Mouse (Mus musculus) layer of hippocampus, adult 18-20 months (tissue): ENCODE results near the gene Gm11037. TPM values are rescaled to one million over a fixed set of nuclear protein-coding genes. Genes with fewer than 3 reads are reported as not detected.

Source experiments
- DNase-seq, 2 experiments: peaks; one replicate each; pipeline ENCODE4 v3.0.0; 2022; ENCODE audit warnings: low spot score in 2 of 2
- total RNA-seq, 2 experiments: library from RNA; stranded (reverse); gene quantifications; 2 replicates each; pipeline ENCODE4 v1.2.3; 2021

Gene Gm11037
- total RNA-seq, 2 experiments from 2014 or later, result not detected

DNA sequence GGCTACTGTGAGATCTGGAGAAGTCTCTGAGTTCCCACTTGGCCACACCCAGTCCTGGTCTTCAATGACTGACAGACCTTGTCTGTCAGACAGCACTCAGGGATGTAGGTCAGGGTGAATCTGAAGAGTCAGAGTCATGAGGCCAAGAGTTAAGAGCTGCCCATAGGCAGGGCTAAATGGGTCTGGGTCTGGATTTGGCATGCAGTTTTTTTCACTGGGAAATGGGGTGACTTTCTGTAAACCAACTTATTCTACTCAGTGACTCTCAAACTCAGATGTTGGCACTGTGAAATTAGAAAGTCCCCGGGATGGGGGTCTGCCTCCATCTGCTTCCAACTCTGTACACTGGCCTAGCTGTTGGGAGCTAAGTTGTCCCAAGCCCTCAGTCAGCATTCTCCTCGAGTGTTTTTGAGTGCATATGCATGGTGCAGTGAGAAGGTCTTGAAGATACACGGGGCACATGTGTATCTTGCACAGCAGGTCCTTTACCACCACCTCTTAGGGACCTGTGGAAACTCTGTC, 4.6 kb upstream of the Gm11037 start:
- DNase-seq, result no peak

DNA sequence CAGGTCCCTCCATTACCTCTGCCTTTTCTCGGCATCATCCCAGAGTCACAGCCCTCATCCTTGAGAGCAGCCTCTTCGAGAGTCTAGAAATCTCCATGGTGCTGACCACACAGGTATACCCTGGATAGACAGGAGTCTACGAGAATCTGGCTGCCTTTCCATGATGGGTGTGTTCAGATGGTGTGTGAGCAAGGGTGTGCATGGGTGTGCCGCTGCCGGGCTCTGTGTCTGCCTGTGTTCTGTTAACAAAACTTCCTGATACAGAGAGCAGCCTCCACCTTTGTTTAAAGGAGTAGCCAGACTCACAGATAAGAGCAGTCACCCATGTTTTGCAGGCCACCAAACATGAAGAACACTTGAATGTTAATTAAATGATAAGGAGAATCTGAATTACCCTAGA, 3.5 kb upstream of the Gm11037 start:
- no peak for DNase-seq

- no peak for DNase-seq
Measured at GRCm38 (mm10) chr2:131130849-131131248, 2.4 kb upstream of the Gm11037 start.

- DNase-seq, result no peak
Measured at GRCm38 (mm10) chr2:131132111-131132888, 997 bp upstream of the Gm11037 start.

DNA sequence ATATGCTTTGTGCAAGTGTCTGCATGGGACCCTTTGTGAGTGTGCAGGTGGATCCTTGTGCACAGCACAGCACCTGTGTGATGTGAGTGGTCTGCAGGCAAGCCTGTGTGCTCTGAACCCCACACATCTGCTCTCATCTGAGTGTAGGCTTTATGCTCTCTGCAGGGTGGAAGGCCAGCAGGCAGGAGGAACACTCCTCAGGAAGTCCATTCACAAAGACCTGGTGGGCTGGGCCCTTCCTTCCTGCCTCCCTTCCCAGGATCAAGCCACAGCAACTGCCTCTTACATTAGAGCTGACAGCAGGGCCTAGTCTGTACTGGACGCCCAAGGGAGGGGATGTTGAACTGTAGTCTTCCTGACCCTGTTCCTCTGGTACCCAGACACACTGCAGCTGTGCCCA, 1.1 kb downstream of the Gm11037 start:
- no peak for DNase-seq

DNA sequence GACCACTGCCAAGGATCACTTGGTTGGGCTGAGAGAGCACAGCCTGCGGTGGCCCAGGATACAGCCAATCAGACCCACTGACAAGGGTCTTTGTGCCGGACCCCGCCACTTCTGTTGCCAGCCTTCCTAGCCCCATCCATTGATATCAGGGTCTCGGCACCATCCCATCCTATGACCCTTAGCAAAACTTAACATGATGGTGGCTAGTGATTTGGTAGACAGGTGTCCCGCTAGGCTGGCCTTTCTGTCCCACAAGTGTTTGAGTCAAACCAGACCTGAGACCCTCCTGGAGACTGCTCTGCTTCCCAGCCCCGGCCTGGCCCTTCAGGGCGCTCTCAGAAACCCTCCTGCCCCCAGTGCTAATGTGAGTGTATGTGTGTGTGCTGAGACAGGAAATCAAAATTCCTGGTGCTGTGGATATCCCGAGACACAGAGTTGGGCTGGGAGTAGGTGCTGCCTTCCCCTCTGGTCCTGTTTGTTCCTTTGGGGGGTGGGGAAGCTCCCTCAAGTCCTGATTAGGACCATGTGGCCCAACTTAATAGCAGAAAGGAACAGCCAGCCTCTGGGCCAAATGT, 1.6 kb downstream of the Gm11037 start:
- DNase-seq, result no peak

DNA sequence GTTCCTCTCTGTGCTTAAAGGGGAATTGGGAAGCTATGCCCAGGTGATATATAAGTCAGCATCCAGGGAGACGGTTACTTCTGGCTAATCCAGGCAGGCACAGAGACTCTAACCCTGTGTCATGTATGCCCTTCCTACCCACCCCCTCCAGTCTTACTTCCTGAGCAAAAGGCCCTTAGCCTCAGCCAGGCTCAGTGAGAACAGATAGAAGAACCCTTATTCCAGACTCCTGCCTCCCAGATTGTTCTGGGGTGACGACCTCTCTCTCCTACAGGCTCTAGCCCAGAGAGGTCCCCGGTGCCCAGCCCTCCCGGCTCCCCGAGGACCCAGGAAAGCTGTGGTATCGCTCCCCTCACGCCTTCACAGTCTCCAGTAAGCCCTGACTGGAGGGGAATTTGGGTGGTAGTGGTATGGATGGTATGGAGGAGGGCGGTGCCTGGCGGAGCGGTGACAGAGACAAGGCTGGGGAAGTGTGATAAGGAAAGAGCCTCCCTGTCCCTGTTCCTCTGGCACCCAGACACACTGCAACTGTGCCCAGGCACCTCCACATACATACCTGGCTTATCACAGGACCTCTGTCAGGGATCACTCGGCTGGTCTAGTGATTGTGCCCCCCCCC, 2.3 kb downstream of the Gm11037 start:
- no peak for DNase-seq

DNA sequence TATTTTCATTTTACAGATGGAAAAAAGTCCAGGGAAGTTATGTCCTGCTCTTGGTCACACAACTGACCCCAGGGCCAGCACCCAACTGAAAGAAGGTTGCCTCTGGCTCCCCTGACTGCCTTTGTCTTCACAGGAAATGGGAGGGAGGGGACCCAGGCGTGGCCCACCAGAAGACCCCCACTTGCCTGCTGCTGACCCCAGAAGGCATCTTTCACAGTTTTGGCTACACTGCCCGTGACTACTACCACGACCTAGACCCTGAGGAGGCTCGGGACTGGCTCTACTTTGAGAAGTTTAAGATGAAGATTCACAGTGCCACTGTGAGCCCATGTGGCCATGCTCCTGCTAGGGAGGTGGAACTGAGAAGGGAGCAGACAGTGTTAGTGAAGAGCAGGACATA, 5.0 kb downstream of the Gm11037 start:
- no peak for DNase-seq

- DNase-seq, result no peak
Measured at GRCm38 (mm10) chr2:131138760-131139159, 5.5 kb downstream of the Gm11037 start.

- DNase-seq, result no peak
Measured at GRCm38 (mm10) chr2:131139287-131139686, 6.0 kb downstream of the Gm11037 start.

- DNase-seq, result no peak
Measured at GRCm38 (mm10) chr2:131139886-131140532, 6.7 kb downstream of the Gm11037 start.

- no peak for DNase-seq
Measured at GRCm38 (mm10) chr2:131140533-131140905, 7.2 kb downstream of the Gm11037 start.

DNA sequence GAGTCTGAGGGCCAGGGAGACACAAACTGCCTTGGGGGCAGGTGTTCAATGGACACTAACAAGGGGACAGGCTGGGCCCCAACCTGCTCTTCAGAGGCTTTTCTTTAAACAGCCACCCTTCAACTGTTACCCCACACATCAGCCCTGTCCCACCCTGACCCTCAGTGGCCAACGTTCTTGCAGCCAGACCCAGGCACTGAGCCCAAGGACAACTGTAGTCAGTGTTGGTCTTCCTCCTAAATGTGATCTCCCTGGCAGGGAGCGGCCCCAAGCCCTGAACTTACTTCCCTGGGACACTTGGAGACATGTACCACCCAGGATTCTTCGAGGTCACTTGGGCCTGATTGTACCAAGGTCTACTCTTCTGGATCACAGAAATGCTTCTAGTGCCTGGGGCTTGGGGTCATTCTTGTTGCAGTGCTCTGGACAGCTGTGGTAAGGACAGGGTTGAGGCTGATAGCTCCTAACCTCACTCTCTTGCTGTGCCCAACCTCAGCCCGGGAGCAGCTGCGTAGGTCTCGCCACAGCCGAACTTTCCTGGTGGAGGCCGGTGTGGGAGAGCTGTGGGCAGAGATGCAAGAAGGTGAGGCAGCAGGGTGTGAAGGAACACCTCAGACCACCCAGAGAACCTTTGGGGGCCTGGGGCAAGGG, 8.2 kb downstream of the Gm11037 start:
- DNase-seq, result no peak

DNA sequence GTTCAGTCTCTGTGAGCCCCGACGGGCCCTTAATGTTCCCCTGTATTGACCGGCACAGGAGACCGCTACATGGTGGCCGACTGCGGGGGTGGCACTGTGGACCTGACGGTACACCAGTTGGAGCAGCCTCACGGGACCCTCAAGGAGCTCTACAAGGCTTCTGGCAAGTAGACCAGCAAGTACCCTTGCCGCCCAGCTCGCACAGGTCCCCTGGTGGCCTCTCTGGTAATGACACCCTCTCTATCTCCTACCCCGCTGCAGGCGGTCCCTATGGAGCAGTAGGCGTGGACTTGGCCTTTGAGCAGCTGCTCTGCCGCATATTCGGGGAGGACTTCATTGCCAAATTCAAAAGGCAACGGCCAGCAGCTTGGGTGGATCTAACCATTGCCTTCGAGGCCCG, 9.3 kb downstream of the Gm11037 start:
- DNase-seq, result peak; percentile 30 to 53

GRCm38 (mm10) chr2:131143007-131143780, 9.9 kb downstream of the Gm11037 start:
- no peak for DNase-seq

DNA sequence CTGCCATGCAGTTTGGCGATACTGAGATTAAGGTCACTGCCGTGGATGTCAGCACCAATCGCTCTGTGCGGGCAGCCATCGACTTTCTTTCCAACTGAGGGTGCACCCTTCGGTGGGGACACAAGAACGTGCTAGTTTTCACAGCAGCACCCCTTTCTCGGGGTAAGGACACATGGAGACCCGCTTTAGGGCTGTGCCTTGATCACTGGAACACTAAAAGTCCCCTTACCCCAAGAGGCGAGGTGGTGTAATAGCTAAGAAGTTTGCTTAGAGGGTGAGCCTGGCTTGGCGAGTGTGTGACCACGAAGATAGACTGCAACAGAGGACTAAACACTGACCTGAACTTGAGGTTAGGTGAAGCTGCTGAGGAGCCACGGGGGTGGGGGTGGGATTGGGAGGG, 11.8 kb downstream of the Gm11037 start:
- DNase-seq, result no peak

GRCm38 (mm10) chr2:131145536-131145935, 12.2 kb downstream of the Gm11037 start:
- DNase-seq, result no peak

- no peak for DNase-seq
Measured at GRCm38 (mm10) chr2:131146193-131147042, 13.1 kb downstream of the Gm11037 start.

DNA sequence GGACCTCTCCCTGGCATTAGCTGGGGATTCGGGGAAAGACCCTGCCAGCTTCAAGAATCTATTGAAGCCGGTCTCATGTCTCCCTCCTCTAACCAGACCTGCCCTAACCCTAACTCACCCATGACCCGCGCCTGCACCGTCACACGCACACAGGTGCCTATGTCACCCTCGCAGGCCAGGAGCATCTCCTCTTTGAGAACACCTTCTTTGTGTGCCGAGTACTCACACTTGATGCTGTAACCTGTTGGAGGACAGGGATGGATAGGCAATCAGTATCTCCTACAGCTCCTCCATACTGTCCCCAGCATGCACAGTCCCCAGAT, 13.7 kb downstream of the Gm11037 start:
- no peak for DNase-seq
